Mouse (Mus musculus): ENCODE data around the gene Car9.

Car9 gene

GRCm38 (mm10) chr4:43496587-43496986 is 10.2 kb upstream of the Car9 start:
- no peak for DNase-seq

GRCm38 (mm10) chr4:43497405-43497804 is 9.4 kb upstream of the Car9 start:
- DNase-seq = no peak

- no peak for DNase-seq
Observed at GRCm38 (mm10) chr4:43497946-43498345, 8.8 kb upstream of the Car9 start.

- DNase-seq = no peak
Observed at GRCm38 (mm10) chr4:43498983-43499382, 7.8 kb upstream of the Car9 start.

GRCm38 (mm10) chr4:43499407-43500333 is 7.1 kb upstream of the Car9 start, which contains the start of gene Arhgef39:
Gene Arhgef39, minus strand, starts transcription at chr4:43499695.
- DNase-seq = peak; percentile 80

- DNase-seq = no peak
Observed at GRCm38 (mm10) chr4:43503041-43503440, 3.7 kb upstream of the Car9 start.

GRCm38 (mm10) chr4:43503506-43503905 is 3.3 kb upstream of the Car9 start:
- no peak for DNase-seq

- DNase-seq = no peak
Observed at GRCm38 (mm10) chr4:43504269-43504668, 2.5 kb upstream of the Car9 start.

- DNase-seq = no peak
Observed at GRCm38 (mm10) chr4:43506074-43506473, 692 bp upstream of the Car9 start.

- no peak for DNase-seq
Observed at GRCm38 (mm10) chr4:43507938-43508665, 1.3 kb downstream of the Car9 start.

GRCm38 (mm10) chr4:43508666-43508997 is 1.9 kb downstream of the Car9 start:
- no peak for DNase-seq

- no peak for DNase-seq
Observed at GRCm38 (mm10) chr4:43509109-43509508, 2.3 kb downstream of the Car9 start.

- no peak for DNase-seq
Observed at GRCm38 (mm10) chr4:43511675-43512454, 5.1 kb downstream of the Car9 start.

- no peak for DNase-seq
Observed at GRCm38 (mm10) chr4:43512653-43513052, 5.9 kb downstream of the Car9 start.

- DNase-seq = no peak
Observed at GRCm38 (mm10) chr4:43513300-43513699, 6.5 kb downstream of the Car9 start.

- DNase-seq = no peak
Observed at GRCm38 (mm10) chr4:43513791-43514190, 7.0 kb downstream of the Car9 start.

GRCm38 (mm10) chr4:43515764-43516708 is 9.3 kb downstream of the Car9 start:
- DNase-seq = no peak

GRCm38 (mm10) chr4:43519551-43519950 is 12.8 kb downstream of the Car9 start:
- no peak for DNase-seq

- peak; percentile 90 for DNase-seq
Observed at GRCm38 (mm10) chr4:43519956-43520355, 13.2 kb downstream of the Car9 start.

- DNase-seq = no peak
Observed at GRCm38 (mm10) chr4:43527880-43528279, 21.1 kb downstream of the Car9 start.

- no peak for DNase-seq
Observed at GRCm38 (mm10) chr4:43528487-43528886, 21.7 kb downstream of the Car9 start.

- no peak for DNase-seq
Observed at GRCm38 (mm10) chr4:43530081-43530501, 23.3 kb downstream of the Car9 start.
